Mouse (Mus musculus) bone marrow, adult 2 months (tissue): ENCODE measurements at regions not wholly inside any gene's neighbourhood (a gene's known extent, or its start where the extent isn't known, plus 50 kb on each side); places are given as distances from the start of the nearest gene placed in this dataset.

Source experiments
- CTCF ChIP-seq: fragments of 200-500 bp; IDR thresholded peaks from 2 replicates; pipeline ENCODE4 v1.5.1; 2011; ENCODE audit warnings: low read length, control low read depth; ENCODE audit not compliant: control insufficient read depth, insufficient read depth
- POLR2A ChIP-seq: fragments of 200-500 bp; IDR thresholded peaks from 2 replicates; pipeline ENCODE4 v1.6.1; 2011; ENCODE audit warnings: low read depth, mild to moderate bottlenecking, control low read depth, low read length, borderline replicate concordance; ENCODE audit not compliant: control insufficient read depth

- TF ChIP-seq CTCF (no peak), POLR2A (no peak)
Measured at GRCm38 (mm10) chr14:76809411-76809810, 227.2 kb upstream of the Ccdc122 start.
